Mouse (Mus musculus): ENCODE measurements at regions not wholly inside any gene's neighbourhood (a gene's known extent, or its start where the extent isn't known, plus 50 kb on each side); places are given as distances from the start of the nearest gene placed in this dataset.

- DNase-seq (ENCODE audit: low spot score), result no peak
Observed at GRCm38 (mm10) chr2:148505651-148506050, 62.3 kb upstream of the Cd93 start.

- DNase-seq (ENCODE audit: low spot score), result no peak
Observed at GRCm38 (mm10) chr2:148503143-148503854, 59.9 kb upstream of the Cd93 start.

- DNase-seq (ENCODE audit: low spot score), result peak; percentile 79
Observed at GRCm38 (mm10) chr2:148502321-148502720, 59.0 kb upstream of the Cd93 start.

GRCm38 (mm10) chr2:148500235-148500936, 57.0 kb upstream of the Cd93 start:
- no peak for DNase-seq (ENCODE audit: low spot score)

- no peak for DNase-seq (ENCODE audit: low spot score)
Observed at GRCm38 (mm10) chr2:148497452-148498302, 54.3 kb upstream of the Cd93 start.

- peak; percentile 45 for DNase-seq (ENCODE audit: low spot score)
Observed at GRCm38 (mm10) chr2:148496151-148497040, 53.0 kb upstream of the Cd93 start.

GRCm38 (mm10) chr2:148495485-148495884, 52.1 kb upstream of the Cd93 start:
- DNase-seq (ENCODE audit: low spot score), result no peak

- DNase-seq (ENCODE audit: low spot score), result peak; percentile 64
Observed at GRCm38 (mm10) chr2:148493281-148493680, 49.9 kb upstream of the Cd93 start.
